In the genomic region with DNA sequence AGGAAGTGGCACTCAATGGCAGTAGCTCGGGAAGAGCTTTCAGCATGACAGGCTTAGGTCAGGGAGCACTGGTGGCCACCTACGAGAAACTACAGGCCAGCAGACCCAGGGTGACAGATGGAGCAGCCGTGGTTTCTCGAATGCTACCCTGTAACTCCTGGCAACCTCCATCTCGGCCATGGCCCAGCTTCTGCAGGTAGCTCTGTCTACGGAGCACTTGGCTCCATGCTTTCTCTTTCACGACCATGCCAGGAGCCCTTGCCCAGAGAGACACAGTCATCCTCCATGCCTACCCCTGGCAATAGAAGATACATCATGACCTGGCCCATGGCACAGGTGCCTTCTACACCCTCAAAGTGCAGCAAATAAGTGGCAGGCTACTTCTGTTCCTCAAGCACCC, we compare ENCODE assay signal across 23 mouse cellular contexts.
DNase-seq lines count a peak whose midpoint lies in the region; ATAC-seq and TF ChIP-seq lines count a peak whose summit lies in the region.
"Had no signal": no experiment of that assay in that cellular context is flagged by ENCODE, and none has a peak within 500 bp of the region (broad histone marks: within the 10 kb centered on the region; RNA-seq: fewer than 3 reads in every experiment).

No protein-coding gene starts in this region.

- H3K9ac ChIP-seq in intestine, embryonic 15.5 days = no peak overlapping the region
- no peak overlapping the region for H3K9ac ChIP-seq in liver, postnatal 0 days (replicated peaks)
- H3K9ac ChIP-seq: embryonic facial prominence, embryonic 15.5 days; hindbrain, embryonic 12.5 days had no signal

- TF ChIP-seq EP300 in liver, postnatal 0 days (IDR thresholded peaks at IDR 0.05; ENCODE audit: low read depth) = no peak

- no peak overlapping the region for H3K4me3 ChIP-seq in intestine, embryonic 15.5 days (replicated peaks)
- no peak overlapping the region for H3K4me3 ChIP-seq in liver, postnatal 0 days (ENCODE audit: low read depth, low read length)
- H3K4me3 ChIP-seq: embryonic facial prominence, embryonic 15.5 days; erythroblast, embryonic 14.5 days; forebrain, embryonic 10.5 days; gastrocnemius, adult 2 months; heart, embryonic 10.5 days; hindbrain, embryonic 12.5 days had no signal

- no peaks in the 10 kb centered on the region for H3K4me1 ChIP-seq in intestine, embryonic 15.5 days (replicated peaks)
- H3K4me1 ChIP-seq in liver, postnatal 0 days (ENCODE audit: insufficient read depth) = no peaks in the 10 kb centered on the region
- H3K4me1 ChIP-seq: embryonic facial prominence, embryonic 15.5 days had no signal

- 74% methylated on average over 7 of the region's 7 CpGs for WGBS in intestine, embryonic 15.5 days
- WGBS in liver, postnatal 0 days (ENCODE audit: insufficient replicate concordance) = 65% methylated on average over 7 of the region's 7 CpGs

- H3K36me3 ChIP-seq in intestine, embryonic 15.5 days = no peaks in the 10 kb centered on the region
- H3K36me3 ChIP-seq in liver, postnatal 0 days (replicated peaks; ENCODE audit: insufficient read depth, low read length) = no peaks in the 10 kb centered on the region
- H3K36me3 ChIP-seq: embryonic facial prominence, embryonic 15.5 days; forebrain, embryonic 10.5 days; heart, embryonic 10.5 days; hindbrain, embryonic 12.5 days had no signal

- H3K27me3 ChIP-seq in intestine, embryonic 15.5 days (replicated peaks) = no peaks in the 10 kb centered on the region
- no peaks in the 10 kb centered on the region for H3K27me3 ChIP-seq in liver, postnatal 0 days (ENCODE audit: insufficient read depth, low read length)
- H3K27me3 ChIP-seq: embryonic facial prominence, embryonic 15.5 days had no signal

- no peaks in the 10 kb centered on the region for H3K9me3 ChIP-seq in intestine, embryonic 15.5 days
- no peaks in the 10 kb centered on the region; the same call in 1 of the 2 replicates for H3K9me3 ChIP-seq in liver, postnatal 0 days (ENCODE audit: low read length)
- H3K9me3 ChIP-seq: embryonic facial prominence, embryonic 15.5 days; heart, embryonic 10.5 days; hindbrain, embryonic 12.5 days had no signal

- no peak overlapping the region for H3K4me2 ChIP-seq in intestine, embryonic 15.5 days (replicated peaks)
- H3K4me2 ChIP-seq in liver, postnatal 0 days (ENCODE audit: low read depth, low read length) = no peak overlapping the region
- H3K4me2 ChIP-seq: embryonic facial prominence, embryonic 15.5 days; hindbrain, embryonic 12.5 days had no signal

- no peak overlapping the region for H3K27ac ChIP-seq in intestine, embryonic 15.5 days
- no peak overlapping the region for H3K27ac ChIP-seq in liver, postnatal 0 days (ENCODE audit: low read depth)
- H3K27ac ChIP-seq: embryonic facial prominence, embryonic 15.5 days; forebrain, embryonic 10.5 days; gastrocnemius, adult 2 months; heart, embryonic 10.5 days; hindbrain, embryonic 12.5 days had no signal

- TF ChIP-seq CTCF in liver, postnatal 0 days (IDR thresholded peaks at IDR 0.05; ENCODE audit: low read depth) = no peak

- no peak for ATAC-seq in intestine, embryonic 15.5 days
- no peak for ATAC-seq in liver, postnatal 0 days
- ATAC-seq: forebrain, embryonic 14.5 days; hindbrain, embryonic 16.5 days; inflammation-experienced regulatory T-cells, adult 6 months had no signal

- DNase-seq in brain, adult 2 months (ENCODE audit: low read depth, low spot score) = peak; percentile 94
- peak; percentile 90 for DNase-seq in cerebellum, adult 11-12 months
- peak; percentile 88 for DNase-seq in cerebellum, adult 9-10 months
- peak; percentile 82 to 86 for DNase-seq in cerebellum, postnatal 25 days
- no peak for DNase-seq in B cell, adult 2 months
- DNase-seq in liver, postnatal 0 days = no peak
- DNase-seq: adrenal gland, adult 2 months; adrenal gland, postnatal 25 days; embryo, embryonic 11 days; gastrocnemius, adult 2 months; heart, adult 18-20 months; heart, postnatal 10 days; heart, postnatal 4 days; kidney, adult 11 months had no signal

Comparison
In these comparisons a context has a peak if more than half of its experiments do, and no peak if none do; other contexts are left out.
1. DNase-seq: peak in brain, adult 2 months (single experiment), cerebellum, adult 11-12 months (single experiment), cerebellum, adult 9-10 months (single experiment) and cerebellum, postnatal 25 days (2 of 2); none in B cell, adult 2 months (0 of 2) and liver, postnatal 0 days (single experiment).